Mouse (Mus musculus) cortical plate, adult 2 months (tissue): Measurements from ENCODE around the gene Pld5.

Experiments used
- CTCF ChIP-seq: fragments of 200-500 bp; IDR thresholded peaks from 2 replicates; pipeline ENCODE4 v1.5.1; 2011; ENCODE audit warnings: mild to moderate bottlenecking, control low read depth, low read length; ENCODE audit not compliant: insufficient read depth; ENCODE audit errors: extremely low read depth
- POLR2A ChIP-seq: fragments of 200-500 bp; IDR thresholded peaks from 2 replicates; pipeline ENCODE4 v1.6.1; 2011; ENCODE audit warnings: mild to moderate bottlenecking, low read length, control low read depth; ENCODE audit not compliant: insufficient read depth; ENCODE audit errors: extremely low read depth

- TF ChIP-seq CTCF, result no peak
- no peak for TF ChIP-seq POLR2A
Measured at GRCm38 (mm10) chr1:176223794-176224193, 51.3 kb downstream of the Pld5 start.
